Mouse (Mus musculus): ENCODE measurements around the gene Als2cr12. TPM values are rescaled to one million over a fixed set of nuclear protein-coding genes. Genes with fewer than 3 reads are reported as not detected.
A peak's percentile ranks its signal among the peaks of the same experiment; 100 is the strongest.
"Not testable (repeated sequence)": the region's sequence is repeated elsewhere in the genome, so short reads cannot be mapped to it uniquely, and the experiment has no call there.

Als2cr12 gene
- polyA plus RNA-seq, 1 experiment from 2014 or later: not detected

- no peaks in the 10 kb centered on the region for H3K27me3 ChIP-seq
- H3K4me3 ChIP-seq: peak overlapping the region; percentile 78
- no peak for ATAC-seq (replicated peaks; ENCODE audit: insufficient number of reproducible peaks, insufficient read depth, low FRiP score, low read depth)
- no peaks in the 10 kb centered on the region for H3K9me3 ChIP-seq (replicated peaks)
- H3K9ac ChIP-seq: peak overlapping the region; percentile 88
- H3K27ac ChIP-seq: peak overlapping the region; percentile 100
- H3K36me3 ChIP-seq: peaks cover 8% of the 10 kb centered on the region; the same call in 1 of the 2 replicates
- 38% methylated on average over 10 of the region's 10 CpGs for WGBS
- peak overlapping the region; percentile 59 for H3K4me2 ChIP-seq
- H3K4me1 ChIP-seq (replicated peaks): peaks cover 19% of the 10 kb centered on the region
Measured at GRCm38 (mm10) chr1:58710711-58711364, 15.0 kb upstream of the Als2cr12 start.

GRCm38 (mm10) chr1:58710043-58710442, 14.3 kb upstream of the Als2cr12 start:
- H3K4me2 ChIP-seq; H3K27me3 ChIP-seq; H3K36me3 ChIP-seq; ATAC-seq (replicated peaks; ENCODE audit: insufficient number of reproducible peaks, insufficient read depth, low FRiP score, low read depth); H3K9me3 ChIP-seq (replicated peaks); H3K4me3 ChIP-seq; H3K9ac ChIP-seq: not testable (repeated sequence)
- H3K4me1 ChIP-seq (replicated peaks): peaks cover 12% of the 10 kb centered on the region
- WGBS: 90% methylated on average over 1 of the region's 1 CpGs
- H3K27ac ChIP-seq: peak overlapping the region; percentile 100; the same call in 1 of the 2 replicates

- H3K9me3 ChIP-seq (replicated peaks); H3K36me3 ChIP-seq; H3K27me3 ChIP-seq; H3K4me1 ChIP-seq (replicated peaks); H3K4me3 ChIP-seq; H3K9ac ChIP-seq; H3K4me2 ChIP-seq; ATAC-seq (replicated peaks; ENCODE audit: insufficient number of reproducible peaks, insufficient read depth, low FRiP score, low read depth); H3K27ac ChIP-seq: not testable (repeated sequence)
- 63% methylated on average over 5 of the region's 5 CpGs for WGBS
Measured at GRCm38 (mm10) chr1:58700580-58701162, 4.9 kb upstream of the Als2cr12 start.

GRCm38 (mm10) chr1:58699988-58700387, 4.2 kb upstream of the Als2cr12 start:
- Histone ChIP-seq H3K36me3 (no peaks in the 10 kb centered on the region), H3K4me2 (no peak overlapping the region), H3K27ac (no peak overlapping the region), H3K4me1 (replicated peaks) (no peaks in the 10 kb centered on the region), H3K9ac (no peak overlapping the region), H3K4me3 (no peak overlapping the region), H3K9me3 (replicated peaks) (no peaks in the 10 kb centered on the region), H3K27me3 (no peaks in the 10 kb centered on the region)
- WGBS: 41% methylated on average over 3 of the region's 3 CpGs
- ATAC-seq (replicated peaks; ENCODE audit: insufficient number of reproducible peaks, insufficient read depth, low FRiP score, low read depth): no peak

- Histone ChIP-seq H3K27ac (no peak overlapping the region), H3K4me1 (replicated peaks) (no peaks in the 10 kb centered on the region), H3K4me3 (no peak overlapping the region), H3K27me3 (no peaks in the 10 kb centered on the region), H3K4me2 (no peak overlapping the region), H3K9me3 (replicated peaks) (no peaks in the 10 kb centered on the region), H3K36me3 (no peaks in the 10 kb centered on the region), H3K9ac (no peak overlapping the region)
- 76% methylated on average over 4 of the region's 4 CpGs for WGBS
- ATAC-seq (replicated peaks; ENCODE audit: insufficient number of reproducible peaks, insufficient read depth, low FRiP score, low read depth): no peak
Measured at GRCm38 (mm10) chr1:58698781-58699180, 3.0 kb upstream of the Als2cr12 start.

GRCm38 (mm10) chr1:58697607-58698006, 1.8 kb upstream of the Als2cr12 start:
- H3K4me1 ChIP-seq (replicated peaks); ATAC-seq (replicated peaks; ENCODE audit: insufficient number of reproducible peaks, insufficient read depth, low FRiP score, low read depth); H3K4me3 ChIP-seq; H3K9me3 ChIP-seq (replicated peaks); H3K9ac ChIP-seq; H3K36me3 ChIP-seq; H3K27ac ChIP-seq; H3K27me3 ChIP-seq; H3K4me2 ChIP-seq: not testable (repeated sequence)
- WGBS: 48% methylated on average over 1 of the region's 1 CpGs

GRCm38 (mm10) chr1:58693696-58694095, 2.1 kb downstream of the Als2cr12 start:
- no peak for ATAC-seq (replicated peaks; ENCODE audit: insufficient number of reproducible peaks, insufficient read depth, low FRiP score, low read depth)
- no peaks in the 10 kb centered on the region for H3K4me1 ChIP-seq (replicated peaks)
- H3K27me3 ChIP-seq: no peaks in the 10 kb centered on the region

GRCm38 (mm10) chr1:58691718-58692117, 4.1 kb downstream of the Als2cr12 start:
- not testable (repeated sequence) for H3K9ac ChIP-seq; H3K4me1 ChIP-seq (replicated peaks); H3K27ac ChIP-seq; ATAC-seq (replicated peaks; ENCODE audit: insufficient number of reproducible peaks, insufficient read depth, low FRiP score, low read depth); H3K9me3 ChIP-seq (replicated peaks); H3K4me3 ChIP-seq; H3K27me3 ChIP-seq; H3K36me3 ChIP-seq; H3K4me2 ChIP-seq
- 47% methylated on average over 1 of the region's 1 CpGs for WGBS

More at GRCm38 (mm10) chr1:58693696-58694095, 2.1 kb downstream of the Als2cr12 start:
- no peaks in the 10 kb centered on the region for H3K9me3 ChIP-seq (replicated peaks)
- WGBS: 57% methylated on average over 1 of the region's 1 CpGs
- H3K36me3 ChIP-seq: no peaks in the 10 kb centered on the region
- H3K9ac ChIP-seq: no peak overlapping the region
- H3K4me3 ChIP-seq: no peak overlapping the region
- no peak overlapping the region for H3K27ac ChIP-seq
- no peak overlapping the region for H3K4me2 ChIP-seq

- not testable (repeated sequence) for H3K4me3 ChIP-seq; H3K27me3 ChIP-seq; H3K36me3 ChIP-seq; H3K27ac ChIP-seq; H3K9me3 ChIP-seq (replicated peaks); H3K4me2 ChIP-seq; H3K4me1 ChIP-seq (replicated peaks); H3K9ac ChIP-seq; ATAC-seq (replicated peaks; ENCODE audit: insufficient number of reproducible peaks, insufficient read depth, low FRiP score, low read depth)
- WGBS: 64% methylated on average over 3 of the region's 3 CpGs
Measured at GRCm38 (mm10) chr1:58690834-58691488, 4.8 kb downstream of the Als2cr12 start.

- no peak overlapping the region for H3K4me3 ChIP-seq
Measured at GRCm38 (mm10) chr1:58690006-58690744, 5.6 kb downstream of the Als2cr12 start.

GRCm38 (mm10) chr1:58689426-58689825, 6.4 kb downstream of the Als2cr12 start:
- no peaks in the 10 kb centered on the region for H3K27me3 ChIP-seq
- H3K9ac ChIP-seq: no peak overlapping the region
- no peaks in the 10 kb centered on the region for H3K36me3 ChIP-seq
- ATAC-seq (replicated peaks; ENCODE audit: insufficient number of reproducible peaks, insufficient read depth, low FRiP score, low read depth): no peak
- H3K27ac ChIP-seq: no peak overlapping the region
- H3K4me1 ChIP-seq (replicated peaks): no peaks in the 10 kb centered on the region
- H3K4me2 ChIP-seq: no peak overlapping the region
- 74% methylated on average over 1 of the region's 1 CpGs for WGBS
- H3K4me3 ChIP-seq: no peak overlapping the region
- no peaks in the 10 kb centered on the region for H3K9me3 ChIP-seq (replicated peaks)

More at GRCm38 (mm10) chr1:58690006-58690744, 5.6 kb downstream of the Als2cr12 start:
- Histone ChIP-seq H3K9ac (no peak overlapping the region), H3K27ac (no peak overlapping the region), H3K4me2 (no peak overlapping the region), H3K4me1 (replicated peaks) (no peaks in the 10 kb centered on the region), H3K27me3 (no peaks in the 10 kb centered on the region), H3K36me3 (no peaks in the 10 kb centered on the region), H3K9me3 (replicated peaks) (no peaks in the 10 kb centered on the region)
- no peak for ATAC-seq (replicated peaks; ENCODE audit: insufficient number of reproducible peaks, insufficient read depth, low FRiP score, low read depth)
- WGBS: 63% methylated on average over 6 of the region's 6 CpGs

Data from heart, embryonic 15.5 days (tissue).